In genomic region chr17:46832101-46832980, GRCm38 (mm10) we compare ENCODE assay signal across 9 mouse cellular contexts. TPM values are rescaled to one million over a fixed set of nuclear protein-coding genes. Genes with fewer than 3 reads are reported as not detected.
DNase-seq lines count a peak whose midpoint lies in the region; ATAC-seq and TF ChIP-seq lines count a peak whose summit lies in the region.
"Had no signal": no experiment of that assay in that cellular context is flagged by ENCODE, and none has a peak within 500 bp of the region (broad histone marks: within the 10 kb centered on the region; RNA-seq: fewer than 3 reads in every experiment).

No protein-coding gene starts in this region.

- peak; percentile 98 for DNase-seq in heart, adult 11 months
- peak; percentile 75 for DNase-seq in brain, adult 2 months (ENCODE audit: low read depth, low spot score)
- DNase-seq in heart, postnatal 25 days (ENCODE audit: low spot score) = peak; percentile 66
- peak; percentile 43 for DNase-seq in lung, adult 2 months
- DNase-seq in neural tube, embryonic 10.5 days (ENCODE audit: extremely low spot score, low spot score) = no peak
- no peak for DNase-seq in urinary bladder, postnatal 25 days (ENCODE audit: low spot score)

- TF ChIP-seq CTCF in lung, adult 2 months (IDR thresholded peaks at IDR 0.05; ENCODE audit: insufficient read depth, low read length) = no peak
- TF ChIP-seq CTCF in intestine, postnatal 0 days (IDR thresholded peaks at IDR 0.05; ENCODE audit: low read depth) = no peak

- H3K4me1 ChIP-seq in heart, embryonic 12.5 days (replicated peaks) = no peaks in the 10 kb centered on the region; the same call in 1 of the 2 replicates
- peaks cover 16% of the 10 kb centered on the region for H3K4me1 ChIP-seq in lung, adult 2 months (ENCODE audit: control insufficient read depth, insufficient read depth, low read length)
- H3K4me1 ChIP-seq in intestine, postnatal 0 days (replicated peaks; ENCODE audit: control insufficient read depth, insufficient read depth, low read length) = no peaks in the 10 kb centered on the region

- TF ChIP-seq POLR2A in lung, adult 2 months (IDR thresholded peaks at IDR 0.05; ENCODE audit: borderline replicate concordance, extremely low read depth, low read depth, low read length) = no peak

- H3K4me2 ChIP-seq in heart, embryonic 12.5 days = no peak overlapping the region
- no peak overlapping the region for H3K4me2 ChIP-seq in intestine, postnatal 0 days (replicated peaks; ENCODE audit: low read depth)

- 80% methylated on average over 11 of the region's 11 CpGs for WGBS in heart, embryonic 12.5 days
- 30% methylated on average over 11 of the region's 11 CpGs for WGBS in lung, adult 2 months
- 70% methylated on average over 11 of the region's 11 CpGs for WGBS in intestine, postnatal 0 days

- H3K27me3 ChIP-seq in heart, embryonic 12.5 days (replicated peaks) = no peaks in the 10 kb centered on the region
- no peaks in the 10 kb centered on the region for H3K27me3 ChIP-seq in intestine, postnatal 0 days (replicated peaks; ENCODE audit: control insufficient read depth, insufficient read depth, low read length)
- H3K27me3 ChIP-seq: CH12.LX had no signal

- H3K9me3 ChIP-seq in heart, embryonic 12.5 days (replicated peaks) = no peaks in the 10 kb centered on the region
- no peaks in the 10 kb centered on the region for H3K9me3 ChIP-seq in intestine, postnatal 0 days (ENCODE audit: control insufficient read depth)

- intact Hi-C loops in heart, postnatal 25 days (cut with DNase I) = no loop called here

- no peak overlapping the region for H3K4me3 ChIP-seq in heart, embryonic 12.5 days
- H3K4me3 ChIP-seq in lung, adult 2 months (replicated peaks; ENCODE audit: extremely low read depth, low read depth, low read length) = peak overlapping the region; percentile 0
- H3K4me3 ChIP-seq in intestine, postnatal 0 days (ENCODE audit: low read depth, low read length) = no peak overlapping the region

- no peak overlapping the region for H3K27ac ChIP-seq in heart, embryonic 12.5 days (ENCODE audit: poor library complexity, severe bottlenecking)
- H3K27ac ChIP-seq in intestine, postnatal 0 days (ENCODE audit: low read depth, low read length) = no peak overlapping the region

- H3K9ac ChIP-seq in heart, embryonic 12.5 days = no peak overlapping the region
- H3K9ac ChIP-seq in intestine, postnatal 0 days (ENCODE audit: low read depth, low read length) = no peak overlapping the region

- no peak for ATAC-seq in heart, embryonic 12.5 days (ENCODE audit: insufficient number of reproducible peaks, low FRiP score)
- ATAC-seq in intestine, postnatal 0 days = no peak

- H3K36me3 ChIP-seq in heart, embryonic 12.5 days = peaks cover 21% of the 10 kb centered on the region
- peaks cover 14% of the 10 kb centered on the region for H3K36me3 ChIP-seq in intestine, postnatal 0 days (ENCODE audit: control insufficient read depth, insufficient read depth)

RNA-seq across cellular contexts. Expression of gene Bicral, which starts 25.9 kb away (rescaled TPM):
- 4.0 and 5.7 TPM in 2 replicates for polyA plus RNA-seq in heart, embryonic 12.5 days (2016; fragmentation: Nextera tagmentation; extraction: Ambion mirVana)
- 10 to 100 TPM; 15.0 to 16.7 TPM for total RNA-seq in heart, postnatal 25 days (2021)
- polyA plus RNA-seq in lung, adult 2 months (2012; rRNA removed) = 11.8 and 16.3 TPM in 2 replicates
- 2.2 and 2.6 TPM in 2 replicates for polyA plus RNA-seq in intestine, postnatal 0 days (2015; fragmentation: Nextera tagmentation; extraction: Ambion mirVana)

RNA-seq across cellular contexts. Expression of gene Rpl7l1, which starts 49.9 kb away (rescaled TPM):
- 106 and 115 TPM in 2 replicates for polyA plus RNA-seq in heart, embryonic 12.5 days (2016; fragmentation: Nextera tagmentation; extraction: Ambion mirVana)
- 10 to 100 TPM; 56.0 to 58.6 TPM for total RNA-seq in heart, postnatal 25 days (2021)
- 14.3 and 21.6 TPM in 2 replicates for polyA plus RNA-seq in lung, adult 2 months (2012; rRNA removed)
- polyA plus RNA-seq in intestine, postnatal 0 days (2015; fragmentation: Nextera tagmentation; extraction: Ambion mirVana) = 77.1 and 78.5 TPM in 2 replicates

RNA-seq across cellular contexts. Expression of gene Tbcc, which starts 58.1 kb away (rescaled TPM):
- 52.4 and 55.1 TPM in 2 replicates for polyA plus RNA-seq in heart, embryonic 12.5 days (2016; fragmentation: Nextera tagmentation; extraction: Ambion mirVana)
- total RNA-seq in heart, postnatal 25 days (2021) = 10 to 100 TPM; 15.5 to 17.7 TPM
- 17.9 and 20.8 TPM in 2 replicates for polyA plus RNA-seq in lung, adult 2 months (2012; rRNA removed)
- 40.1 and 40.2 TPM in 2 replicates for polyA plus RNA-seq in intestine, postnatal 0 days (2015; fragmentation: Nextera tagmentation; extraction: Ambion mirVana)

RNA-seq across cellular contexts. Expression of gene 2310039H08Rik, which starts 59.9 kb away (rescaled TPM):
- 41.7 and 41.9 TPM in 2 replicates for polyA plus RNA-seq in heart, embryonic 12.5 days (2016; fragmentation: Nextera tagmentation; extraction: Ambion mirVana)
- total RNA-seq in heart, postnatal 25 days (2021) = 10 to 100 TPM; 26.1 to 28.2 TPM
- polyA plus RNA-seq in lung, adult 2 months (2012; rRNA removed) = 65.3 and 79.1 TPM in 2 replicates
- 123 and 124 TPM in 2 replicates for polyA plus RNA-seq in intestine, postnatal 0 days (2015; fragmentation: Nextera tagmentation; extraction: Ambion mirVana)

Comparison
In these comparisons a context has a peak if more than half of its experiments do, and no peak if none do; other contexts are left out.
1. DNase-seq: peak in heart, adult 11 months (single experiment), brain, adult 2 months (single experiment), heart, postnatal 25 days (single experiment) and lung, adult 2 months (single experiment); none in neural tube, embryonic 10.5 days (single experiment) and urinary bladder, postnatal 25 days (single experiment).